Mouse (Mus musculus) cerebellum, postnatal 25 days (tissue): Measurements from ENCODE around the gene Ormdl2.
"Not testable (repeated sequence)": the region's sequence is repeated elsewhere in the genome, so short reads cannot be mapped to it uniquely, and the experiment has no call there.

Experiments
- DNase-seq, 2 experiments: peaks; one replicate each; pipeline ENCODE4 v3.0.0; 2021; ENCODE audit warnings: mixed read lengths in 2 of 2

Ormdl2 gene

DNA sequence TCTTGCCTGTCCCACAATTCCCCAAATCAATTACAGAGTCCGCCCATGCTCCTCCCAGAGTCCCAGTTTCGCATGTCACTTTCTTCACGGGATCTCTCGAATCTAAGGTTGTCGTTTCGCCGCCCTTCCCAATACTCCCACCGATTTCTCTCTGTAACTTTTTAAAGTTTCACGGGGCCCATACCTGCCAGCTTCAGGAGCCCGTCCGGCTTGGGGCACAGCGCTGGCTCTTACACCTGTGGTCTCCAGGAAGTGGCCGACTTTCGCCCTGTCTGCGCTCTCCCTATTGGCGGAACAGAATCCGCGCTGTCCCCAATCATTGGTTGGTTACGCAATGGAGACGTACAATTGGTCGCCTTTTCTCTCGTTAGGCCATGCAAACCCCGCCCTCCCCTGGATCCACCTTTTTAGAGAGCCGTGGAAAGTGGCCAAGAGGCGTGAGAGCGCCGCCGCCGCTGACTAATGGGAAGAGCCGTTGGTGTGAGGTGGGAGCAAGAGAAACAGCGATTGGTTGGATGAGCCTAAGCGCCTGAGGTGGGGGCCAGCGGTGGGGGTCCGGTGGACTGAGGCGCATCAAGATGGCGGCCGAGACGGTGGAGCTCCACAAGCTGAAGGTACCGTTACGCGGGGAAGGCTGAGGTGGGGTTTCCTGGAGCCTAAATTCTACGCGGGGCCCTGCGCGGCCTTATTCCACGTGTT, at the start of gene Ormdl2:
Gene Ormdl2 (minus strand): TSS at position 288 of the 699 bp plus-strand sequence.
- DNase-seq = peak; percentile 99 to 100

DNA sequence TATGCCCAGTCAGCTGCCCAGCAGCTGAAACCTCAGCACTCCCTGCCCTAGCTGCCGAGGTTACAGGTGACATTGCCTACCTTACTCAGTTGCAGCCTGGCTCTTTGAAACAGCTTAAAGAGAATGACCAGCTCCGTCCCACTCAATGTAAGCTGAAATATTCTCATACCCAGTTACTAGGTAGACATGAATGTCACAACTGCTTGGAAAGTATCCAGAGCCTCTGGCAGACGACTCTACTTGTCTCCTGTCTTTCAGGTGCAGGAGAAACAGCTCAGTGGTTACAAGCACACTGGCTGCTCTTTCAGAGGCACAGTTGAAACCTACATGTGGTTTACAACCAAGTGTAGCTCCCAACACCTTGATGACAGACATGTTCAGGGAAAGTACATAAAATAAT, 48.9 kb upstream of the Ormdl2 start:
- DNase-seq = no peak

DNA sequence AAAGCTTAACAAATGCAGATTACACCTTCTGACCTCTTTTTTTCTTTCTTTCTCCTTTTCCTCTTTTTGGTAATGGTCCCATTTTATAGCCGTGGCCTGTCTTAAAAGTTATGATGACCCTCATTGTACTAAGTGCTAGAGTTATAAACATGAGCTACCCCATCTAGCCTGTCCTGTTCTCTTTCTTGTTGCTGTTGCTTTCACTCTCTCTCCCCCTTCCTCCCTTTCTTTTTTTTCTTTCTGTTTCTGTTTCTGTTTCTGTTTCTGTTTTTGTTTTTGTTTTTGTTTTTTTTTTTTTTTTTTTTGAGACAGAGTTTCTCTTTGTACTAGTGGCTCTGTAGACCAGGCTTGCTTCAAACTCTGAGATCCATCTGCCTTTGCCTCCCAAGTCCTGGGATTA, 45.1 kb upstream of the Ormdl2 start:
- no peak for DNase-seq

- DNase-seq = no peak
These were observed 44.6 kb upstream of the Ormdl2 start for GRCm38 (mm10) chr10:128866042-128866441.

DNA sequence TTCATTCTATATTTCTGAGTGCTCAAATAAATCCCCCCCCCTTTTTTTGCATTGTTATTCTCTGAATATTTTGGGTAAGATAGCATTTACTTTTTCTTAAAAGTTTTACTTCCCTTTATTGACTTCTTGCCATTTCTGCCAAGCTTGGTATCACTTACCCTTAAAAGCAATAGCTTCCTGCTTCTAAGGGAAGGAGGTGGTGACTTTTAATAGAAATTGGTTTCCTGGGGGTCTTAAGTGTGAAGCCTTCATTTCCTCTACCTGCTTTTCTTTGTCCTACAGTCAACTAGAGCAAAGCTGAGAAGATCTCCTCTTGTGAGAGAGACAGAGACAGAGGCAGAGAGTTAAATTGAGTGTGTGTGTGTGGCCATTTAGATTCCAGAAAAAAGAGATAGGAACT, 39.7 kb upstream of the Ormdl2 start:
- DNase-seq = no peak

GRCm38 (mm10) chr10:128850339-128850738, 28.9 kb upstream of the Ormdl2 start:
- no peak for DNase-seq

DNA sequence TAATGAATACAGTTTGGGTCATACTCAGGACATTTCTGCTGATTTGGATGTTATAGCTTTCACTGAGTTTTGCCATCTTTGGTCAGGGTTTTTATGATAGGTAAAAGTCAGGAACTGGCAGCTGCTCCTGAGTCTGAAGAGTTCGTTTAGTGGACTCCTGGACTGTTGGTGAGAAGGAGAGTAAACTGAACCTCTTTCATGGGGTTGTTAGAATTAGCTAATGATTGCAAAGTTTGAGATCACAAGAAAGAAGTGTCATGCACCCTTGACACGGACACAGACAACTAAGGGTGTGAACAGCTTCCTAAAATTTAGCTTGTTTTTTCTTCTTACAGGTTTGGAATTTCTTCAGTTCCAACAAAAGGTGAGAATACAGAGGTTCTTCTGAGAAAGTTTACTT, 27.0 kb upstream of the Ormdl2 start:
- DNase-seq = no peak

- no peak for DNase-seq
These were observed 25.2 kb upstream of the Ormdl2 start for GRCm38 (mm10) chr10:128846664-128847063.

DNA sequence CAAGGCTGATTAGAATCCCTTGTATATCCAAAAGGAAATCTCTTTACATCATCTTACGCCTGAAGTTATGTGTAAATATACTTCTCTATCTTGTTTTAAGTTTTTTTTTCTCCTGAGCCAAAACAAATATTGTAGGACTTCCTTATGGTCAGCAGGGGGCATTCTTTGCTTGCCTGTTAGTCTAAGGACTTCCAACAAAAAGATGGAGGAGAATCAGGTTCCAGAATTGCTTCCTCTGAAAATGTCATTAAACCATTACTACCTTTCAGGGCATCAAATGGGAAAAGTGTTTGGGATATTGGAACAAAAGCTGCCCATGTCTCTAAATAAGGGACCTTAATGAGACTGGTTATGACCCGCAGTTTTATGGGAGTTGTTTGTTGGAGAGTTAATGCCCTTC, 24.1 kb upstream of the Ormdl2 start:
- DNase-seq = no peak

GRCm38 (mm10) chr10:128843260-128843659, 21.8 kb upstream of the Ormdl2 start:
- DNase-seq = no peak

DNA sequence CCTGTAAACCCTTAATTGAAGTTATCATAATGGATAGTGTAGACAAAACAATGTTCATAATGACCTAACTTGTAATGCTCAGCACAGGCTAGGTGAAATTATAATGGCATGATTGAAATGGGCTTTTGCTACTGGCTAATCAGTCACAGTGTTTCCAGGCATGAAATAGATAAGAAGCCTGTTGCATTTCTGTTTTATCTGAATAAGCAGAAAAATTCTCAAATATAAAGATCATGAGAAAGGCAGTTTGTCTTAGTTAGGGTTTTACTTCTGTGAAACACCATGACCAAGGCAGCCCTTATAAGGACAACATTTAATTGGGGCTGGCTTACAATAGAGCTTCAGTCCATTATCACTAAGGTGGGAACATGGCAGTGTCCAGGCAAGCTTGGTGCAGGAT, 19.2 kb upstream of the Ormdl2 start:
- no peak for DNase-seq

DNA sequence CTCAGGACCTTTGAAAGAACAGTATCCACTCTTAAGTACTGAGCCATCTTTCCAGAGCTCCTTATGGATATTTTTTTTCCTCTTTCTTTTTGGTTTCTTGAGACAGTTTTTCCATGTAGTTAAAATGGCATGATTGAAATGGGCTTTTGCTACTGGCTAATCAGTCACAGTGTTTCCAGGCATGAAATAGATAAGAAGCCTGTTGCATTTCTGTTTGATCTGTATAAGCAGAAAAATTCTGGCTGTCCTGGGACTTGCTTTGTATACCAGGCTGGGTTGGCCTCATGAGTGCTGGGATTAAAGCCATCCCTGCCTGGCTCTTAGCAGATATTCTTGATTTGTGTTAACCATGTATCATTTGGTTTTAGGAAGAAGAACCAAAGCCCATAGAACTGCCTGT, 18.0 kb upstream of the Ormdl2 start:
- DNase-seq = no peak

- DNase-seq = no peak
These were observed 16.0 kb upstream of the Ormdl2 start for GRCm38 (mm10) chr10:128837400-128837799.

GRCm38 (mm10) chr10:128823821-128824220, 2.4 kb upstream of the Ormdl2 start:
- no peak for DNase-seq

GRCm38 (mm10) chr10:128823087-128823486, 1.6 kb upstream of the Ormdl2 start:
- DNase-seq = not testable (repeated sequence)

DNA sequence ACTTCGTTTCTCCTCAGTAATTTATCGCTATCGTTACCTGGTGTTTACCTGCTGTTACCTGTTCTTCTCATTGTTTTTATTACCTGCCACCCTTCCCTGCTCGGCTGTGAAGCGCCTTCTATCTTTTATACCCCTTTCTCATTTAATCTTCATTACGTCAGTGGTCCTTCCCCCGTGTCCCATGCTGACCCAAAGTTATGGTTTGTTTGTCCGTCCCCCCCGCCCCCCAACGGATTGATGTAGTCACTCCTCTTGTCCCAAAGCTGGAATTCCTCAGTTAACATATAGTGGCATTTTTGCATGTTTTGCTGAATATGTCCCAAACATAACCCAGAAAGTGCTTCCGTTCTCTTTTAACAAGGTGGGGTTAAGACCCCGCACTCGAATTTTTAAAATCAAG, 690 bp upstream of the Ormdl2 start:
- no peak for DNase-seq

DNA sequence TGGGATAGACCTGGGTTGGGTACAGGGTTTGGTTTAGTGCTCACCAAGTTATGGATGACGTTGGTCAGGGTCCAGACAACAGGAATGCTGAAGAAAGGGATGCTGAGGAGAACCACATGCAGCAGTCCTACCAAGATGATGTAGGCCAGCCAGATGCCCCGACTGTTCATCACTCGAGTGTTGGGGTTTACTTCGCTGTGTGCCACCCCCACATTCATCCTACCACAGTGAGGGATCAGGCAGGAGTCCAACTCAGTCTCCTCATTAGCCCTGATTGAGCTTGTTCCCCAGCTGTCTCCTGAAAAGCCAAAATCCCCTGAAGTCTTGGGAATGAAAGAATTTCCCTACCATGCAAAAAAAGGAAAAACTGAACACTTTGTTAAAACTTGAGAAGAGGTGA, 1.2 kb downstream of the Ormdl2 start:
- DNase-seq = no peak

DNA sequence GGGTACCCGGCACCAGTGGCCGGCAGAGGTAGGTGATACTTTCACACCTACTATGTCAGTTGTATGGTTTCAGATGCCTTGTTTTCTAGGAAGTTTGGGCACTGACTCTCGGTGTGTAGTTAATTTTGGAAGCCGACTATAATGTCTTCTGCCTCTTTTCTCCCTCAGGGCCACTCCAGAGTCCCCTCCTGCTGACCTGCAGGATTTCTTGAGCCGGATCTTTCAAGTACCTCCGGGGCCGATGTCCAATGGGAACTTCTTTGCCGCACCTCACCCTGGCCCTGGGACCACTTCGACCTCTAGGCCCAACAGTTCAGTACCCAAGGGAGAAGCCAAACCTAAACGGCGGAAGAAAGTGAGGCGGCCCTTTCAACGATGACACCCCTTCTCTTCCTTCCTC, 4.4 kb downstream of the Ormdl2 start, which contains the start of gene Sarnp:
Gene Sarnp (plus strand): TSS at position 301 of the 400 bp plus-strand sequence.
- DNase-seq = no peak

DNA sequence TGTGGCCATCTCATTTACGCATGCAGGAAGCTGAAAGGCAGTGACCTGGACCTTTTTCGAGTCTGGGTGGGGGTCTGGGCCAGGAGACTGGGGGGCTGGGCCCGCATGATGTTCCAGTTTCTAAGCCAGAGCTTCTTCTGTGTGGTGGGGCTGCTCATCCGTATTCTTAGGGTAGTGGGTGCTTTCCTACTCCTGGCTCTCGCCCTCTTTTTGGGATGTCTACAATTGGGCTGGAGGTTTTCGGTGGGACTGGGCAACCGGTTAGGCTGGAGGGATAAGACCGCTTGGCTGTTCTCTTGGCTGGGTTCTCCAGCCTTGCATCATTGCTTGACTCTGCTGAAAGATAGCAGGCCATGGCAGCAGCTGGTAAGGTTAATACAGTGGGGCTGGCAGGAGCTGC, 14.4 kb downstream of the Ormdl2 start:
- DNase-seq = no peak

- DNase-seq = peak in 1 of 2 experiments; percentile 13
These were observed 15.4 kb downstream of the Ormdl2 start for GRCm38 (mm10) chr10:128806086-128806485.

- DNase-seq = peak; percentile 94 to 98
These were observed 16.1 kb downstream of the Ormdl2 start for GRCm38 (mm10) chr10:128805092-128806000.

- peak; percentile 78 to 79 for DNase-seq
These were observed 17.0 kb downstream of the Ormdl2 start, which contains the start of gene Tmem198b for GRCm38 (mm10) chr10:128804271-128805091. Gene Tmem198b (minus strand): TSS chr10:128804370.

- DNase-seq = peak; percentile 75 to 77
These were observed 17.6 kb downstream of the Ormdl2 start, which contains the start of gene Dnajc14 for GRCm38 (mm10) chr10:128803771-128804270. Gene Dnajc14 (plus strand): TSS chr10:128804062.
